9 mouse cellular contexts compared by ENCODE assay signal in the genomic region with DNA sequence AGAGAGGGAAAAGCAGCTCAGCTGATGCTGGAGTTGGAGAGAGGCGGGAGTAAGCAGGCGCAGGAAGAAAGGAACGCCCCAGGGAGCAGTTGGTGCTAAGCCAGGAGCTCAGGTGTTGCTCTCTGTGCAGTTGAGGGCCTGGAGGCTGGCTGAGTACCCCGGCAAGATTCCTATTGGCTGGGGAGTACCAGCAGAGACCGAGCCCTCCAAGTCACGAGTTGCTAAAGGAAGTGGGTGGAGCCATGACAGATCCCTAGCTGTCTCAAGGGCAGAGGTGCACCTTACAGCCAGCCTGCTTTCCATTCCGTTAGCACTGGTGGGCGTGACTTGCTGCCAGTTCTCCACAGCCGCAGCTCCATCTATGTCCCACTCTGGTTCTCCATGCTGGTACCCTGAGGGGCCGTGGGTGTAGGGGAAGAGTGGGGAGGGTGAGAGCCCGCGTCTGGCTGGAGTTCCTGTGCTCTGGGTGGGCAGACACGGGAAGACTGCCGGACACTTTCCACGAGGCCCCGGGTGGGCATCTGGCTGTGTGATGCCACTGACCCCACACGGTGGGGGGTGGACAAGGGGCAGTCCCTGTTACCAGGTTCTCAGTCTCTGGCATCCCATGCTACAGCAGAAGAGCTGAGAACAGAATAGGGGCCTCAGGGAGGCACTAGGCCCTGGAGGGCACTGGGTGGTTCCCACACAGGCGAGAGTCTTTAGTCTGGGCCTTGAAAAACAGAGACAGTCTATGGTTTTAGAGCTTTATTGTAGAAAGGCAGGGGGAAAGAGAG. TPM values are rescaled to one million over a fixed set of nuclear protein-coding genes. Genes with fewer than 3 reads are reported as not detected.
DNase-seq lines count a peak whose midpoint lies in the region; ATAC-seq and TF ChIP-seq lines count a peak whose summit lies in the region.
"Had no signal": no experiment of that assay in that cellular context is flagged by ENCODE, and none has a peak within 500 bp of the region (broad histone marks: within the 10 kb centered on the region; RNA-seq: fewer than 3 reads in every experiment).

No protein-coding gene starts in this region.

- no peaks in the 10 kb centered on the region for H3K9me3 ChIP-seq in forebrain, embryonic 12.5 days
- H3K9me3 ChIP-seq in lung, embryonic 14.5 days (ENCODE audit: low read depth, low read length) = no peaks in the 10 kb centered on the region
- H3K9me3 ChIP-seq in neural tube, embryonic 15.5 days (replicated peaks) = no peaks in the 10 kb centered on the region

- H3K4me1 ChIP-seq in forebrain, embryonic 12.5 days = peaks cover 31% of the 10 kb centered on the region
- peaks cover 11% of the 10 kb centered on the region; the same call in 1 of the 2 replicates for H3K4me1 ChIP-seq in lung, embryonic 14.5 days (ENCODE audit: insufficient read depth)
- peaks cover 21% of the 10 kb centered on the region for H3K4me1 ChIP-seq in neural tube, embryonic 15.5 days

- H3K79me2 ChIP-seq in C2C12 (ENCODE audit: control insufficient read depth, insufficient read depth) = no peaks in the 10 kb centered on the region

- peak overlapping the region; percentile 36; the same call in 1 of the 2 replicates for H3K9ac ChIP-seq in forebrain, embryonic 12.5 days
- no peak overlapping the region; the same call in 1 of the 2 replicates for H3K9ac ChIP-seq in lung, embryonic 14.5 days
- no peak overlapping the region for H3K9ac ChIP-seq in neural tube, embryonic 15.5 days (replicated peaks)

- H3K27me3 ChIP-seq in C2C12 (ENCODE audit: control insufficient read depth, insufficient read depth, insufficient read length) = no peaks in the 10 kb centered on the region
- 0 out of 2 replicates have a peak, but pooled peaks cover 10% of the 10 kb centered on the region for H3K27me3 ChIP-seq in forebrain, embryonic 12.5 days
- no peaks in the 10 kb centered on the region for H3K27me3 ChIP-seq in lung, embryonic 14.5 days (ENCODE audit: insufficient read depth, low read length)
- H3K27me3 ChIP-seq in neural tube, embryonic 15.5 days (replicated peaks) = peaks cover under 1% of the 10 kb centered on the region; the same call in 1 of the 2 replicates

- no peaks in the 10 kb centered on the region for H3K79me3 ChIP-seq in C2C12 (ENCODE audit: low read depth)

- peak overlapping the region; percentile 45 for H3K4me2 ChIP-seq in forebrain, embryonic 12.5 days
- H3K4me2 ChIP-seq in lung, embryonic 14.5 days = peak overlapping the region; percentile 52
- peak overlapping the region; percentile 54 for H3K4me2 ChIP-seq in neural tube, embryonic 15.5 days

- WGBS in forebrain, embryonic 12.5 days = 7% methylated on average over 18 of the region's 18 CpGs
- 9% methylated on average over 18 of the region's 18 CpGs for WGBS in lung, embryonic 14.5 days
- 4% methylated on average over 18 of the region's 18 CpGs for WGBS in neural tube, embryonic 15.5 days

- ATAC-seq in forebrain, embryonic 12.5 days (ENCODE audit: low FRiP score) = peak; percentile 73
- peak; percentile 91 for ATAC-seq in lung, embryonic 14.5 days (ENCODE audit: insufficient read depth)
- ATAC-seq in neural tube, embryonic 15.5 days (ENCODE audit: low FRiP score) = peak; percentile 87

- H3K4me3 ChIP-seq in C2C12 (ENCODE audit: insufficient read depth, poor library complexity, severe bottlenecking) = no peak overlapping the region
- peak overlapping the region; percentile 15; the same call in 1 of the 2 replicates for H3K4me3 ChIP-seq in forebrain, embryonic 12.5 days (replicated peaks)
- H3K4me3 ChIP-seq in lung, embryonic 14.5 days (ENCODE audit: low read depth, low read length) = no peak overlapping the region; the same call in none of the 2 replicates
- H3K4me3 ChIP-seq in neural tube, embryonic 15.5 days (replicated peaks) = peak overlapping the region; percentile 20
- H3K4me3 ChIP-seq: heart, adult 2 months had no signal

- H3ac ChIP-seq in C2C12 (ENCODE audit: control insufficient read depth, insufficient read length, low read depth) = no peak overlapping the region

- no peaks in the 10 kb centered on the region for H3K36me3 ChIP-seq in C2C12 (ENCODE audit: control insufficient read depth, insufficient read depth)
- no peaks in the 10 kb centered on the region for H3K36me3 ChIP-seq in forebrain, embryonic 12.5 days (replicated peaks)
- no peaks in the 10 kb centered on the region for H3K36me3 ChIP-seq in lung, embryonic 14.5 days (ENCODE audit: insufficient read depth)
- no peaks in the 10 kb centered on the region for H3K36me3 ChIP-seq in neural tube, embryonic 15.5 days

- H3K27ac ChIP-seq in forebrain, embryonic 12.5 days = peak overlapping the region; percentile 81
- H3K27ac ChIP-seq in lung, embryonic 14.5 days (ENCODE audit: low read depth) = peak overlapping the region; percentile 59
- H3K27ac ChIP-seq in neural tube, embryonic 15.5 days (replicated peaks) = peak overlapping the region; percentile 65; the same call in 1 of the 2 replicates
- H3K27ac ChIP-seq: heart, adult 2 months had no signal

- no peak for TF ChIP-seq CTCF in C2C12 (IDR thresholded peaks at IDR 0.05; ENCODE audit: control insufficient read depth, insufficient read depth, insufficient read length)
- no peak for TF ChIP-seq CTCF in lung, embryonic 14.5 days (IDR thresholded peaks at IDR 0.05; ENCODE audit: low read depth)

- peak; percentile 98 for DNase-seq in ZHBTc4 (ENCODE audit: low read depth, low spot score)
- DNase-seq in kidney, adult 11 months = peak; percentile 88
- DNase-seq in lung, embryonic 14.5 days = peak; percentile 83
- DNase-seq in left cerebral cortex, adult 9 months (ENCODE audit: low spot score in 2 of 2) = no peak
- DNase-seq in layer of hippocampus, postnatal 14 days (ENCODE audit: low spot score in 2 of 2) = no peak

TF ChIP-seq in C2C12, 6 proteins besides CTCF, POLR2A, EP300 and RAD21:
- TF ChIP-seq FOSL1 (IDR thresholded peaks at IDR 0.05; ENCODE audit: insufficient read depth, low read length, poor library complexity, severe bottlenecking) (no peak), CEBPB (IDR thresholded peaks at IDR 0.05; ENCODE audit: low read depth) (no peak), USF1 (IDR thresholded peaks at IDR 0.05; ENCODE audit: low read depth) (peak; percentile 10)

RNA-seq across cellular contexts. Expression of gene Lrrc74b, which starts 6.9 kb away (rescaled TPM):
- 0.06 TPM for polyA plus RNA-seq in C2C12 (2012; fragmentation: generic; extraction: Trizol)
- polyA plus RNA-seq in forebrain, embryonic 12.5 days (2016; fragmentation: Nextera tagmentation; extraction: Ambion mirVana) = 0.17 and 0.31 TPM in 2 replicates
- polyA plus RNA-seq in lung, embryonic 14.5 days (2014; fragmentation: Nextera tagmentation; extraction: Ambion mirVana) = 0.31 and 0.42 TPM in 2 replicates
- polyA plus RNA-seq in neural tube, embryonic 15.5 days (2015; fragmentation: Nextera tagmentation; extraction: Ambion mirVana) = 0.98 and 1.3 TPM in 2 replicates
- 1 to 10 TPM in 1 of 2 experiments, under 1 TPM in 1; 0.67 to 1.6 TPM for total RNA-seq in layer of hippocampus, postnatal 14 days (2021)
- total RNA-seq: heart, adult 2 months had no signal

RNA-seq across cellular contexts. Expression of gene P2rx6, which starts 7.6 kb away (rescaled TPM):
- 1.9 TPM for polyA plus RNA-seq in C2C12 (2012; fragmentation: generic; extraction: Trizol)
- polyA plus RNA-seq in forebrain, embryonic 12.5 days (2016; fragmentation: Nextera tagmentation; extraction: Ambion mirVana) = 0.42 and 0.59 TPM in 2 replicates
- polyA plus RNA-seq in lung, embryonic 14.5 days (2014; fragmentation: Nextera tagmentation; extraction: Ambion mirVana) = 1.6 and 1.7 TPM in 2 replicates
- polyA plus RNA-seq in neural tube, embryonic 15.5 days (2015; fragmentation: Nextera tagmentation; extraction: Ambion mirVana) = 2.6 and 2.8 TPM in 2 replicates
- 1 to 10 TPM in 1 of 2 experiments, under 1 TPM in 1; 0.83 to 1.1 TPM for total RNA-seq in layer of hippocampus, postnatal 14 days (2021)

RNA-seq across cellular contexts. Expression of gene Thap7, which starts 23.2 kb away (rescaled TPM):
- polyA plus RNA-seq in C2C12 (2012; fragmentation: generic; extraction: Trizol) = 55.7 TPM
- 57.5 and 57.6 TPM in 2 replicates for polyA plus RNA-seq in forebrain, embryonic 12.5 days (2016; fragmentation: Nextera tagmentation; extraction: Ambion mirVana)
- polyA plus RNA-seq in lung, embryonic 14.5 days (2014; fragmentation: Nextera tagmentation; extraction: Ambion mirVana) = 47.4 and 51.4 TPM in 2 replicates
- 58.1 and 60.8 TPM in 2 replicates for polyA plus RNA-seq in neural tube, embryonic 15.5 days (2015; fragmentation: Nextera tagmentation; extraction: Ambion mirVana)
- 10 to 100 TPM; 38.1 to 40.8 TPM for total RNA-seq in layer of hippocampus, postnatal 14 days (2021)

RNA-seq across cellular contexts. Expression of gene Slc7a4, which starts 28.9 kb away (rescaled TPM):
- 1.4 TPM for polyA plus RNA-seq in C2C12 (2012; fragmentation: generic; extraction: Trizol)
- polyA plus RNA-seq in forebrain, embryonic 12.5 days (2016; fragmentation: Nextera tagmentation; extraction: Ambion mirVana) = 5.5 and 6.6 TPM in 2 replicates
- 6.2 and 8.0 TPM in 2 replicates for polyA plus RNA-seq in lung, embryonic 14.5 days (2014; fragmentation: Nextera tagmentation; extraction: Ambion mirVana)
- 40.4 and 46.1 TPM in 2 replicates for polyA plus RNA-seq in neural tube, embryonic 15.5 days (2015; fragmentation: Nextera tagmentation; extraction: Ambion mirVana)
- 10 to 100 TPM; 86.2 to 94.9 TPM for total RNA-seq in layer of hippocampus, postnatal 14 days (2021)

RNA-seq across cellular contexts. Expression of gene Lztr1, which starts 45.6 kb away (rescaled TPM):
- polyA plus RNA-seq in C2C12 (2012; fragmentation: generic; extraction: Trizol) = 69.0 TPM
- polyA plus RNA-seq in forebrain, embryonic 12.5 days (2016; fragmentation: Nextera tagmentation; extraction: Ambion mirVana) = 101 TPM in 2 replicates
- 78.4 and 80.0 TPM in 2 replicates for polyA plus RNA-seq in lung, embryonic 14.5 days (2014; fragmentation: Nextera tagmentation; extraction: Ambion mirVana)
- polyA plus RNA-seq in neural tube, embryonic 15.5 days (2015; fragmentation: Nextera tagmentation; extraction: Ambion mirVana) = 118 and 129 TPM in 2 replicates
- 100 to 1,000 TPM; 204 to 215 TPM for total RNA-seq in layer of hippocampus, postnatal 14 days (2021)

Comparison
In these comparisons a context has a peak if more than half of its experiments do, and no peak if none do; other contexts are left out.
1. H3K4me3 ChIP-seq: peak in forebrain, embryonic 12.5 days (single experiment) and neural tube, embryonic 15.5 days (single experiment); none in C2C12 (single experiment) and lung, embryonic 14.5 days (single experiment).
2. DNase-seq: peak in ZHBTc4 (single experiment), kidney, adult 11 months (single experiment) and lung, embryonic 14.5 days (single experiment); none in left cerebral cortex, adult 9 months (0 of 2) and layer of hippocampus, postnatal 14 days (0 of 2).
3. Peak in every context shown above with its lines, with median percentiles within 50 percentile points of each other: ATAC-seq, H3K27ac ChIP-seq and H3K4me2 ChIP-seq.